Mouse (Mus musculus): ENCODE data around the gene Slc17a4. TPM values are rescaled to one million over a fixed set of nuclear protein-coding genes. Genes with fewer than 3 reads are reported as not detected.

Gene Slc17a4
- polyA plus RNA-seq, 1 experiment = not detected

- Histone ChIP-seq H3K27ac (ENCODE audit: insufficient read depth, low read length) (no peak within 1 kb of the TSS), H3K4me1 (ENCODE audit: control insufficient read depth, insufficient read depth, low read length) (no peaks in the 10 kb centered on the region), H3K4me3 (ENCODE audit: insufficient read depth, low read length) (no peak within 1 kb of the TSS)
- TF ChIP-seq CTCF (IDR thresholded peaks at IDR 0.05; ENCODE audit: extremely low read depth, insufficient read depth, low read length) (no peak), POLR2A (IDR thresholded peaks at IDR 0.05; ENCODE audit: extremely low read depth, insufficient read depth, low read length) (no peak)
These were observed 18.8 kb upstream of the Slc17a4 start, which contains the start of gene Hist1h2ba for GRCm38 (mm10) chr13:23933421-23934210. Gene Hist1h2ba (minus strand): TSS chr13:23934156.

DNA sequence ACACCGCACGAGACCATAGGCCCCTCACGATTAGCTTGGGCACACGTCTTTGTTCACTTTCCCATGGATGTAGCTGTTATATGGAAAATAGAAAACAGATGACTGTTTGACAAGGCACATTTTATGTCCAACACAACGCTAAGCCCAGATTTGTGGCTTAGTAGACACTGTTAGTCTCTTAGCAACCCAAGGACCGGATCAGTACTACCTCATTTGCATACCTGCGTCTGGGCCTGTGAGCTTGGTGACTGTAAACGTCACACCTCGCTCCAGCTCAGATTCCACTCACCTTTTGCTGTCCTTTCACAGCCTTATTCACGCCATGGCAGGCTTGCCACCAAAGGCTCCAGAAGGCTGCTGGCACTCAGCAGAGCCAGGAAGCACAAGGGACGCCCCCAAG lies 16.1 kb upstream of the Slc17a4 start:
- no peak for TF ChIP-seq CTCF (IDR thresholded peaks at IDR 0.05; ENCODE audit: extremely low read depth, insufficient read depth, low read length)
- TF ChIP-seq POLR2A (IDR thresholded peaks at IDR 0.05; ENCODE audit: extremely low read depth, insufficient read depth, low read length) = no peak
- Histone ChIP-seq H3K4me3 (ENCODE audit: insufficient read depth, low read length) (no peak overlapping the region), H3K27ac (ENCODE audit: insufficient read depth, low read length) (no peak overlapping the region), H3K4me1 (ENCODE audit: control insufficient read depth, insufficient read depth, low read length) (no peaks in the 10 kb centered on the region)

GRCm38 (mm10) chr13:23930461-23930860 lies 15.7 kb upstream of the Slc17a4 start:
- Histone ChIP-seq H3K4me1 (ENCODE audit: control insufficient read depth, insufficient read depth, low read length) (no peaks in the 10 kb centered on the region), H3K27ac (ENCODE audit: insufficient read depth, low read length) (no peak overlapping the region), H3K4me3 (ENCODE audit: insufficient read depth, low read length) (no peak overlapping the region)
- no peak for TF ChIP-seq CTCF (IDR thresholded peaks at IDR 0.05; ENCODE audit: extremely low read depth, insufficient read depth, low read length)

GRCm38 (mm10) chr13:23928637-23929036 lies 13.8 kb upstream of the Slc17a4 start:
- H3K4me1 ChIP-seq (ENCODE audit: control insufficient read depth, insufficient read depth, low read length) = no peaks in the 10 kb centered on the region
- H3K4me3 ChIP-seq (ENCODE audit: insufficient read depth, low read length) = no peak overlapping the region
- H3K27ac ChIP-seq (ENCODE audit: insufficient read depth, low read length) = no peak overlapping the region
- TF ChIP-seq POLR2A (IDR thresholded peaks at IDR 0.05; ENCODE audit: extremely low read depth, insufficient read depth, low read length) = no peak
- no peak for TF ChIP-seq CTCF (IDR thresholded peaks at IDR 0.05; ENCODE audit: extremely low read depth, insufficient read depth, low read length)

GRCm38 (mm10) chr13:23925792-23926191 lies 11.0 kb upstream of the Slc17a4 start:
- Histone ChIP-seq H3K4me1 (ENCODE audit: control insufficient read depth, insufficient read depth, low read length) (no peaks in the 10 kb centered on the region), H3K27ac (ENCODE audit: insufficient read depth, low read length) (no peak overlapping the region), H3K4me3 (ENCODE audit: insufficient read depth, low read length) (no peak overlapping the region)
- TF ChIP-seq CTCF (IDR thresholded peaks at IDR 0.05; ENCODE audit: extremely low read depth, insufficient read depth, low read length) (no peak), POLR2A (IDR thresholded peaks at IDR 0.05; ENCODE audit: extremely low read depth, insufficient read depth, low read length) (no peak)

DNA sequence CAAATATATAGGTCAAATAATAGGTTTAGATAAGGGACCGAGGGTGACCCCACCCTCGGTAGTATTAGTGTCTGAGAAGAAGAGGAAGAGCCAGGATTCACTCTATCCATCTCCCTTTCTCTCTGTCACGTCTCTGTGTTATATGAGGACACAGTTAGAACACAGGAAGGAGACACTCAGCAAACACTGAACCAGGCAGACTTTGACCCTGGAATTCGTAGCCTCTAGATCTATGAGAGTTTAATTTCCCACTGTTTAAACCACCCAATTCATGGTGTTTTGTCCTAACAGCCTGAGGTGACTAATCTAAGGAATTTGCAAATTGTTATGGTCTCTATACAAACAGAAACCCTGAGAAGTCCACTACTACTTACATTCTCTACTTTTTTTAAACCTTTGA lies 2.9 kb upstream of the Slc17a4 start:
- TF ChIP-seq CTCF (IDR thresholded peaks at IDR 0.05; ENCODE audit: extremely low read depth, insufficient read depth, low read length) (no peak), POLR2A (IDR thresholded peaks at IDR 0.05; ENCODE audit: extremely low read depth, insufficient read depth, low read length) (no peak)
- no peak overlapping the region for H3K4me3 ChIP-seq (ENCODE audit: insufficient read depth, low read length)
- no peaks in the 10 kb centered on the region for H3K4me1 ChIP-seq (ENCODE audit: control insufficient read depth, insufficient read depth, low read length)
- no peak overlapping the region for H3K27ac ChIP-seq (ENCODE audit: insufficient read depth, low read length)

DNA sequence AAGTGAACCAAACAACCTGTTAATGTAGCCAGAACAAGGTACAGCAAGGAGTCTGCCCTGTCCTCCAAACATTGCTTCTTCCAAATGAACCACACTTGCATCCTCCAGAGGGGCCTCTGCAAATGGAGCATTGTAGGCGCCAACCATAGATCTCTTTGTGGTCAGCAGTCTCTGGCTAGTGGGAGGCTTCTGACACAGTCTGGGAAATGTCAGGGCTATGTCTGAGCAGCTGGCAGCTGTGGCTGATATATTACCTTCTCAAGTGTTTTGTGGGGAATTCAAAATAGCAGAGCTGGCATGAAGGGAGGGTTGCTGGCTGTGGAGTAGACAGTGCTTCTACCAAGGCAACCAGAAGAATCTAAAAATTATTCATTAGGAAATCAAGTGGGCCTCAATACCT lies 1.3 kb upstream of the Slc17a4 start:
- TF ChIP-seq POLR2A (IDR thresholded peaks at IDR 0.05; ENCODE audit: extremely low read depth, insufficient read depth, low read length) (no peak), CTCF (IDR thresholded peaks at IDR 0.05; ENCODE audit: extremely low read depth, insufficient read depth, low read length) (no peak)
- no peak overlapping the region for H3K27ac ChIP-seq (ENCODE audit: insufficient read depth, low read length)
- no peak overlapping the region for H3K4me3 ChIP-seq (ENCODE audit: insufficient read depth, low read length)
- no peaks in the 10 kb centered on the region for H3K4me1 ChIP-seq (ENCODE audit: control insufficient read depth, insufficient read depth, low read length)

- no peak overlapping the region for H3K4me3 ChIP-seq (ENCODE audit: insufficient read depth, low read length)
- no peak for TF ChIP-seq CTCF (IDR thresholded peaks at IDR 0.05; ENCODE audit: extremely low read depth, insufficient read depth, low read length)
- TF ChIP-seq POLR2A (IDR thresholded peaks at IDR 0.05; ENCODE audit: extremely low read depth, insufficient read depth, low read length) = no peak
- no peak overlapping the region for H3K27ac ChIP-seq (ENCODE audit: insufficient read depth, low read length)
- no peaks in the 10 kb centered on the region for H3K4me1 ChIP-seq (ENCODE audit: control insufficient read depth, insufficient read depth, low read length)
These were observed 960 bp downstream of the Slc17a4 start for GRCm38 (mm10) chr13:23913791-23914306.

DNA sequence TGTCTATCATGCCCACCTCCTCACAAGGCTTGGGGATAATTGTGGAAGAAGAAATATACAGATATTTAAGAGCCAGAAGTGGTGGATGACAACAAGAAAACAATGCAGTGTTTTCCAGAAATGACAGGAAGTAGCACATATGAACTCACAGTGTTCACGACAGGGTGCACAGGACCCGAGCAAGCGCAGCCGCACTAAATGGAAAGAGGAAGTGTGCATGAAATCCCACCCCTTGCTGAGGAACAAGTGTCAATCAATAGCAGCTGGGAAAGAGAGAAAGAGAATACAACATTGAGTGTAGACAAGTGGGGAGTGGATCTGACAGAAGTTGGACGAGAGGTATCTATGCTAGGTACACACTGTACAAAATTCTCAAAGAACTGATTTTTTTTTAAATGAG lies 3.5 kb downstream of the Slc17a4 start:
- H3K4me1 ChIP-seq (ENCODE audit: control insufficient read depth, insufficient read depth, low read length) = no peaks in the 10 kb centered on the region
- no peak for TF ChIP-seq CTCF (IDR thresholded peaks at IDR 0.05; ENCODE audit: extremely low read depth, insufficient read depth, low read length)
- TF ChIP-seq POLR2A (IDR thresholded peaks at IDR 0.05; ENCODE audit: extremely low read depth, insufficient read depth, low read length) = no peak
- H3K27ac ChIP-seq (ENCODE audit: insufficient read depth, low read length) = no peak overlapping the region
- no peak overlapping the region for H3K4me3 ChIP-seq (ENCODE audit: insufficient read depth, low read length)

- H3K27ac ChIP-seq (ENCODE audit: insufficient read depth, low read length) = no peak overlapping the region
- no peaks in the 10 kb centered on the region for H3K4me1 ChIP-seq (ENCODE audit: control insufficient read depth, insufficient read depth, low read length)
- no peak overlapping the region for H3K4me3 ChIP-seq (ENCODE audit: insufficient read depth, low read length)
- no peak for TF ChIP-seq CTCF (IDR thresholded peaks at IDR 0.05; ENCODE audit: extremely low read depth, insufficient read depth, low read length)
- no peak for TF ChIP-seq POLR2A (IDR thresholded peaks at IDR 0.05; ENCODE audit: extremely low read depth, insufficient read depth, low read length)
These were observed 4.7 kb downstream of the Slc17a4 start for GRCm38 (mm10) chr13:23910121-23910520.
